Comparison of ENCODE assay signal across 9 mouse cellular contexts in the genomic region with DNA sequence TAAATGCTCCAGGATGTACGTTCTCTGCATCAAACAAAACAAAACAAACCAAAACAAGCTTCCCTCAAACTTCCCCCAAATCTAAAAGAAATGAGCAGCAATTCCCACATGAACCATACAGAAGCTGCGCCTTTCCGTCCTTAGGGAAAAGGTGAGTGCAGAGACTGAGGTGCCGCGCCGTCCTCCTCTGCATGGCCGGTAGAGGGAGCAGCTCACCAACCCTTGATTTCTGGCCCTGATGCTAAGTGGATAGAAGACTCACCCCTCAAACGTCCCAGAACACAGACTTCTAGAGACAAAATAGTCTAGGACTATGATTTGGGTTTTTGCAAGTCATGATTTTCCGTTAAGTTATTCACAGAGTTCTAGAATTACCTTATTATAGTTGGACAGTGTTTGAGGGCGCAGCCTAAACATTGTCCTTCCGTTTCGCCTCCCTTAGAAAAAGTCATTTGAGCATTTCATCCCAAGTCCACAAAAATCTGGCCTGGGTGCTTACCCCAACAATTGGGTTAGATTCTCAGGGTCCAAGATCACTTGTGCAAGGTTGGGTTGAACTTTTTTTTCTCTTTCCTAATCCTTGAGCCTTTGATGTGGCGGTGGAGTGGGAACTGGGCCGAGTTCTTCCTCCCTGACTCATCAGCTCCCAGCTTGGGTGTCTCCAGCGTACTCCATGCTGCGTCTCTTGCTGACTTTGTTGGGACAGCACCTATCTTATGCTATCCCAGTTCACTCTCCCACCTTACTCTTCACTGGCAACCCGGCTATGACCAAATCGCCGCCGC. TPM values are rescaled to one million over a fixed set of nuclear protein-coding genes. Genes with fewer than 3 reads are reported as not detected.
DNase-seq lines count a peak whose midpoint lies in the region; ATAC-seq lines count a peak whose summit lies in the region.
"Had no signal": no experiment of that assay in that cellular context is flagged by ENCODE, and none has a peak within 500 bp of the region (broad histone marks: within the 10 kb centered on the region; RNA-seq: fewer than 3 reads in every experiment).

No protein-coding gene starts in this region.

- H3K4me1 ChIP-seq in midbrain, embryonic 11.5 days (ENCODE audit: control insufficient read depth, insufficient read depth, low read length), result no peaks in the 10 kb centered on the region
- H3K4me1 ChIP-seq in midbrain, embryonic 13.5 days (replicated peaks), result no peaks in the 10 kb centered on the region
- H3K4me1 ChIP-seq: embryonic facial prominence, embryonic 13.5 days had no signal

- DNase-seq in midbrain, embryonic 11.5 days (ENCODE audit: low spot score, missing footprints), result peak; percentile 92
- DNase-seq in Muller cell, postnatal 12 days (ENCODE audit: inconsistent ontology term), result peak; percentile 62
- peak; percentile 85 for DNase-seq in embryo, embryonic 10 days (ENCODE audit: low spot score)
- peak; percentile 59 for DNase-seq in gastrocnemius, postnatal 25 days
- DNase-seq in layer of hippocampus, adult 9-11 months, result peak; percentile 46
- DNase-seq in urinary bladder, postnatal 4 days (ENCODE audit: low spot score in 2 of 2), result peak; percentile 42 to 72

- no peaks in the 10 kb centered on the region for H3K27me3 ChIP-seq in midbrain, embryonic 11.5 days (ENCODE audit: control insufficient read depth, insufficient read depth, low read length)
- H3K27me3 ChIP-seq in midbrain, embryonic 13.5 days, result peaks cover 9% of the 10 kb centered on the region

- H3K9me3 ChIP-seq in midbrain, embryonic 11.5 days (ENCODE audit: control insufficient read depth, low read length), result no peaks in the 10 kb centered on the region
- no peaks in the 10 kb centered on the region for H3K9me3 ChIP-seq in midbrain, embryonic 13.5 days
- H3K9me3 ChIP-seq: embryonic facial prominence, embryonic 13.5 days had no signal

- H3K9ac ChIP-seq in midbrain, embryonic 11.5 days (ENCODE audit: low read length), result no peak overlapping the region
- no peak overlapping the region for H3K9ac ChIP-seq in midbrain, embryonic 13.5 days (replicated peaks)
- H3K9ac ChIP-seq: embryonic facial prominence, embryonic 13.5 days had no signal

- no peak overlapping the region for H3K27ac ChIP-seq in midbrain, embryonic 11.5 days (ENCODE audit: low read depth, low read length)
- no peak overlapping the region for H3K27ac ChIP-seq in midbrain, embryonic 13.5 days
- H3K27ac ChIP-seq: embryonic facial prominence, embryonic 13.5 days had no signal

- H3K36me3 ChIP-seq in midbrain, embryonic 11.5 days (ENCODE audit: control insufficient read depth, insufficient read depth, low read length), result no peaks in the 10 kb centered on the region
- no peaks in the 10 kb centered on the region for H3K36me3 ChIP-seq in midbrain, embryonic 13.5 days
- H3K36me3 ChIP-seq: embryonic facial prominence, embryonic 13.5 days had no signal

- no peak overlapping the region for H3K4me3 ChIP-seq in midbrain, embryonic 11.5 days (ENCODE audit: low read depth, low read length)
- no peak overlapping the region for H3K4me3 ChIP-seq in midbrain, embryonic 13.5 days (replicated peaks)
- H3K4me3 ChIP-seq: embryonic facial prominence, embryonic 13.5 days had no signal

- peak; percentile 55; the same call in 1 of the 2 replicates for ATAC-seq in midbrain, embryonic 11.5 days (ENCODE audit: low FRiP score)
- no peak for ATAC-seq in midbrain, embryonic 13.5 days
- ATAC-seq in megakaryocyte, adult 5-6 weeks (ENCODE audit: poor library complexity, severe bottlenecking), result peak; percentile 81

- H3K4me2 ChIP-seq in midbrain, embryonic 11.5 days, result no peak overlapping the region
- H3K4me2 ChIP-seq in midbrain, embryonic 13.5 days (replicated peaks), result no peak overlapping the region
- H3K4me2 ChIP-seq: embryonic facial prominence, embryonic 13.5 days had no signal

- 57% methylated on average over 20 of the region's 20 CpGs for WGBS in midbrain, embryonic 11.5 days
- 55% methylated on average over 20 of the region's 20 CpGs for WGBS in midbrain, embryonic 13.5 days

RNA-seq across cellular contexts. Expression of a gene that starts 33.5 kb away (rescaled TPM):
- 47.2 and 48.7 TPM in 2 replicates for polyA plus RNA-seq in midbrain, embryonic 11.5 days (2014; fragmentation: Nextera tagmentation; extraction: Ambion mirVana)
- polyA plus RNA-seq in midbrain, embryonic 13.5 days (2015; fragmentation: Nextera tagmentation; extraction: Ambion mirVana), result 58.7 and 59.6 TPM in 2 replicates
- total RNA-seq in gastrocnemius, postnatal 25 days (2021), result 10 to 100 TPM; 38.7 to 40.8 TPM
- 95.1 and 97.1 TPM in 2 replicates for total RNA-seq in megakaryocyte, adult 5-6 weeks (2015)
- total RNA-seq in megakaryocyte, adult 5-6 weeks (2017), result 177 and 194 TPM in 2 replicates
